Mouse (Mus musculus) liver, embryonic 11.5 days (tissue): ENCODE results near the gene 2210408I21Rik. TPM values are rescaled to one million over a fixed set of nuclear protein-coding genes. Genes with fewer than 3 reads are reported as not detected.

Experiments used
- ATAC-seq: fragments of 200-750 bp; cut with Nextera tagmentation; replicated peaks from 2 replicates; pipeline ENCODE4 v1.8.0; 2017; ENCODE audit warnings: moderate number of reproducible peaks, mild to moderate bottlenecking, moderate TSS enrichment, moderate library complexity; ENCODE audit not compliant: low FRiP score
- DNase-seq: peaks from one replicate; pipeline ENCODE4 v3.0.0-alpha.2; 2017; ENCODE audit warnings: low spot score
- H3K27ac ChIP-seq: fragments of 300-500 bp; sonication (generic); 2 replicates; pipeline ENCODE4 v1.5.1; 2014; ENCODE audit warnings: mild to moderate bottlenecking, low read depth, low read length, control low read depth
- H3K27me3 ChIP-seq: fragments of 300-500 bp; sonication (generic); replicated peaks from 2 replicates; pipeline ENCODE4 v1.6.1; 2014; ENCODE audit warnings: low read length, mixed read lengths; ENCODE audit not compliant: control insufficient read depth, insufficient read depth
- H3K36me3 ChIP-seq: fragments of 300-500 bp; sonication (generic); 2 replicates; pipeline ENCODE4 v1.6.1; 2014; ENCODE audit warnings: mild to moderate bottlenecking, low read length, moderate library complexity, mixed read lengths; ENCODE audit not compliant: control insufficient read depth, insufficient read depth
- H3K4me1 ChIP-seq: fragments of 300-500 bp; sonication (generic); replicated peaks from 2 replicates; pipeline ENCODE4 v1.6.1; 2014; ENCODE audit warnings: low read length, mixed read lengths; ENCODE audit not compliant: control insufficient read depth, insufficient read depth
- H3K4me2 ChIP-seq: fragments of 300-500 bp; sonication (generic); 2 replicates; pipeline ENCODE4 v1.6.1; 2014; ENCODE audit warnings: mild to moderate bottlenecking, control low read depth, moderate library complexity
- H3K4me3 ChIP-seq: fragments of 300-500 bp; sonication (generic); 2 replicates; pipeline ENCODE4 v1.5.1; 2014; ENCODE audit warnings: low read depth, low read length, control low read depth
- H3K9ac ChIP-seq: fragments of 300-500 bp; sonication (generic); 2 replicates; pipeline ENCODE4 v1.6.1; 2014; ENCODE audit warnings: low read depth, low read length, control low read depth
- H3K9me3 ChIP-seq: fragments of 300-500 bp; sonication (generic); 2 replicates; pipeline ENCODE4 v1.6.1; 2016; ENCODE audit warnings: low read length, inconsistent platforms, mixed read lengths; ENCODE audit not compliant: control insufficient read depth
- WGBS: fragments of 180-500 bp; shearing (Covaris S2); extraction: QIAGEN DNeasy Blood & Tissue Kit; methylation state at CpG from one replicate; pipeline ENCODE4 v1.1.7; 2014; 5-methylcytosine and 5-hydroxymethylcytosine counted together
- polyA plus RNA-seq: library from polyadenylated mRNA; unstranded; fragments of >200 nt; fragmentation: Nextera tagmentation; extraction: Ambion mirVana; gene quantifications from 2 replicates; pipeline ENCODE4 v1.2.1, GENCODE M21; 2014

The 2210408I21Rik gene
- polyA plus RNA-seq, 1 experiment from 2014 or later: 6.0 TPM

- Histone ChIP-seq H3K4me1 (no peaks in the 10 kb centered on the region), H3K9me3 (no peaks in the 10 kb centered on the region), H3K27ac (no peak overlapping the region), H3K36me3 (no peaks in the 10 kb centered on the region), H3K9ac (no peak overlapping the region), H3K27me3 (no peaks in the 10 kb centered on the region), H3K4me3 (no peak overlapping the region), H3K4me2 (no peak overlapping the region)
- DNase-seq: no peak
- WGBS: 46% methylated on average over 2 of the region's 2 CpGs
- no peak for ATAC-seq
Measured at GRCm38 (mm10) chr13:77342097-77342496, 206.8 kb downstream of the 2210408I21Rik start.

DNA sequence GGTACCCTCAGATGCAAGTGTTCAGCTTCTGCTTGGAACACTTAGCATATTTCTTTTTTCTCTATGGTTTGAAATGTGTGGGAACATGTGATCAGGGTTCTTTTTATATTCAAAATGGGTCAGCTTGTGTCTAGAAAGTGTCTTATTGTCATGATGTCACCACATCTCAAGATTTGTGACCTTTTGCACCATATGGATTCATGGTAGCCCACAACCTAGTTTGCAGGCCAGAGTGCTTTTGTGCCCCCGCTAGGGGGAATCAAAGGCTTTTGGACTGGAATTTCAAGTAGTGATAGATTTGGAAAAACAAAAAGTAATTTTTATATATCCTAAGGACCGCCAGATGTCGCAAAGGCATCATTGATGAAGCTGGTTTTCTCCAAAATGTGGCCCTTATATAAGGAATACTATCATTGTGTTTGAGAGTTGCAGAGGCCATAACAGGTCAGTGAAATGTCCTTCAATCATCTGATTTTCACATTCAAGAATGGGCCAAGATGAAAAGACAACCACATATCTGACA is 250.2 kb downstream of the 2210408I21Rik start:
- Histone ChIP-seq H3K4me3 (no peak overlapping the region), H3K9me3 (no peaks in the 10 kb centered on the region), H3K9ac (no peak overlapping the region), H3K4me2 (no peak overlapping the region), H3K36me3 (no peaks in the 10 kb centered on the region), H3K27me3 (no peaks in the 10 kb centered on the region), H3K27ac (no peak overlapping the region), H3K4me1 (no peaks in the 10 kb centered on the region)
- DNase-seq (no peak), ATAC-seq (no peak)
- 86% methylated on average over 3 of the region's 3 CpGs for WGBS

- DNase-seq: no peak
- 84% methylated on average over 4 of the region's 4 CpGs for WGBS
- H3K9me3 ChIP-seq: no peaks in the 10 kb centered on the region
- H3K4me1 ChIP-seq: no peaks in the 10 kb centered on the region
- H3K4me2 ChIP-seq: no peak overlapping the region
- H3K36me3 ChIP-seq: no peaks in the 10 kb centered on the region
- no peak overlapping the region for H3K9ac ChIP-seq
- ATAC-seq: no peak
- H3K27me3 ChIP-seq: no peaks in the 10 kb centered on the region
- no peak overlapping the region for H3K27ac ChIP-seq
- H3K4me3 ChIP-seq: no peak overlapping the region
Measured at GRCm38 (mm10) chr13:77386001-77386400, 250.7 kb downstream of the 2210408I21Rik start.

- WGBS: 75% methylated on average over 4 of the region's 4 CpGs
- Histone ChIP-seq H3K4me1 (no peaks in the 10 kb centered on the region), H3K4me2 (no peak overlapping the region)
Measured at GRCm38 (mm10) chr13:77388148-77388547, 252.8 kb downstream of the 2210408I21Rik start.

GRCm38 (mm10) chr13:77389209-77389608 is 253.9 kb downstream of the 2210408I21Rik start:
- Histone ChIP-seq H3K36me3 (no peaks in the 10 kb centered on the region), H3K27me3 (no peaks in the 10 kb centered on the region), H3K4me3 (no peak overlapping the region), H3K4me1 (no peaks in the 10 kb centered on the region), H3K4me2 (no peak overlapping the region), H3K9ac (no peak overlapping the region), H3K27ac (no peak overlapping the region), H3K9me3 (no peaks in the 10 kb centered on the region)
- ATAC-seq (no peak), DNase-seq (no peak)

More at GRCm38 (mm10) chr13:77388148-77388547, 252.8 kb downstream of the 2210408I21Rik start:
- Histone ChIP-seq H3K27ac (no peak overlapping the region), H3K9me3 (no peaks in the 10 kb centered on the region), H3K4me3 (no peak overlapping the region), H3K9ac (no peak overlapping the region), H3K27me3 (no peaks in the 10 kb centered on the region), H3K36me3 (no peaks in the 10 kb centered on the region)
- ATAC-seq (no peak), DNase-seq (no peak)

DNA sequence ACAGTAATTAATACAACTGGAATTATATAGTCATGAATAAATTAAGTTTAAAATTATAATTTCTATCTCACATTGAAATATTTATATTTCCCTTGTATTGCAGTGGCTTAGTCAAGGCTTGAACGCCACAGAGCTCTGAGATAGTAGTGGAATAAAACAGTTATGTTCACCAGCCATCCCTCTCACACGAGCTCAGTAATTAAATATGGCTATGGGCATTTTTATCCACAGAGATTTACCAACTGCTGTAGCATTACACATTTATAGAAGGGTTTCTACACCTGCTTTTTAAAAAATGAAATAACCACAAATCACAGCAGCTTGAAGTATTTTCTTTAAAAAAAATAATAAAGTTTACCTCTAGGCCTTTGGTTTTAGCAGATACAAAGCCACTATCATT is 261.0 kb downstream of the 2210408I21Rik start:
- DNase-seq (no peak), ATAC-seq (no peak)
- H3K9ac ChIP-seq: no peak overlapping the region
- H3K9me3 ChIP-seq: no peaks in the 10 kb centered on the region
- WGBS: 72% methylated on average over 2 of the region's 2 CpGs
- H3K27ac ChIP-seq: no peak overlapping the region
- no peaks in the 10 kb centered on the region for H3K36me3 ChIP-seq
- no peak overlapping the region for H3K4me2 ChIP-seq
- no peaks in the 10 kb centered on the region for H3K4me1 ChIP-seq
- no peaks in the 10 kb centered on the region for H3K27me3 ChIP-seq
- H3K4me3 ChIP-seq: no peak overlapping the region

- DNase-seq (no peak), ATAC-seq (no peak)
- Histone ChIP-seq H3K27ac (no peak overlapping the region), H3K4me3 (no peak overlapping the region), H3K9me3 (no peaks in the 10 kb centered on the region), H3K36me3 (no peaks in the 10 kb centered on the region), H3K27me3 (no peaks in the 10 kb centered on the region), H3K4me1 (no peaks in the 10 kb centered on the region), H3K4me2 (no peak overlapping the region), H3K9ac (no peak overlapping the region)
- WGBS: 84% methylated on average over 5 of the region's 5 CpGs
Measured at GRCm38 (mm10) chr13:77396981-77397380, 261.6 kb downstream of the 2210408I21Rik start.

GRCm38 (mm10) chr13:77397646-77398045 is 262.3 kb downstream of the 2210408I21Rik start:
- no peaks in the 10 kb centered on the region for H3K27me3 ChIP-seq
- no peak for ATAC-seq
- no peak for DNase-seq
- H3K4me3 ChIP-seq: no peak overlapping the region
- H3K4me2 ChIP-seq: no peak overlapping the region
- 87% methylated on average over 7 of the region's 7 CpGs for WGBS
- no peaks in the 10 kb centered on the region for H3K9me3 ChIP-seq
- no peak overlapping the region for H3K9ac ChIP-seq
- H3K27ac ChIP-seq: no peak overlapping the region
- H3K36me3 ChIP-seq: no peaks in the 10 kb centered on the region
- H3K4me1 ChIP-seq: no peaks in the 10 kb centered on the region

GRCm38 (mm10) chr13:77398477-77398876 is 263.1 kb downstream of the 2210408I21Rik start:
- ATAC-seq (no peak), DNase-seq (no peak)
- no peak overlapping the region for H3K27ac ChIP-seq
- H3K27me3 ChIP-seq: no peaks in the 10 kb centered on the region
- no peak overlapping the region for H3K4me2 ChIP-seq
- WGBS: 86% methylated on average over 3 of the region's 3 CpGs
- no peak overlapping the region for H3K4me3 ChIP-seq
- no peaks in the 10 kb centered on the region for H3K4me1 ChIP-seq
- no peak overlapping the region for H3K9ac ChIP-seq
- no peaks in the 10 kb centered on the region for H3K36me3 ChIP-seq
- H3K9me3 ChIP-seq: no peaks in the 10 kb centered on the region
